Mouse (Mus musculus) heart, embryonic 14.5 days (tissue): ENCODE results near the gene Creb3l1. TPM values are rescaled to one million over a fixed set of nuclear protein-coding genes. Genes with fewer than 3 reads are reported as not detected.
A peak's percentile ranks its signal among the peaks of the same experiment; 100 is the strongest.

Experiments used
- ATAC-seq: fragments of 200-750 bp; cut with Nextera tagmentation; 2 replicates; pipeline ENCODE4 v1.8.0; 2017; ENCODE audit warnings: low read depth, moderate TSS enrichment; ENCODE audit not compliant: insufficient number of reproducible peaks, insufficient read depth, low FRiP score
- H3K27ac ChIP-seq, 2 experiments: fragments of 200-500 bp in 1 of 2; fragments of 300-500 bp in 1 of 2; sonication (generic) in 1 of 2; replicated peaks in 1 of 2; 2 replicates each; pipeline ENCODE4 v1.5.1; 2012 to 2014; ENCODE audit warnings: low read depth in 2 of 2, low read length in 2 of 2, control low read depth in 1 of 2, mild to moderate bottlenecking in 1 of 2, mixed read lengths in 1 of 2; ENCODE audit not compliant: control insufficient read depth in 1 of 2, insufficient read depth in 1 of 2
- H3K27me3 ChIP-seq: fragments of 300-500 bp; sonication (generic); 2 replicates; pipeline ENCODE4 v1.6.1; 2014; ENCODE audit warnings: mild to moderate bottlenecking, low read length, control low read depth; ENCODE audit not compliant: control insufficient read depth, insufficient read depth
- H3K36me3 ChIP-seq: fragments of 300-500 bp; sonication (generic); 2 replicates; pipeline ENCODE4 v1.6.1; 2014; ENCODE audit warnings: mild to moderate bottlenecking, control low read depth, low read length, mixed read lengths; ENCODE audit not compliant: control insufficient read depth, insufficient read depth
- H3K4me1 ChIP-seq, 2 experiments: fragments of 200-500 bp in 1 of 2; fragments of 300-500 bp in 1 of 2; sonication (generic) in 1 of 2; 2 replicates each; pipeline ENCODE4 v1.6.1; 2012 to 2014; ENCODE audit warnings: low read length in 2 of 2, control low read depth in 1 of 2, mixed read lengths in 1 of 2; ENCODE audit not compliant: control insufficient read depth in 2 of 2, insufficient read depth in 2 of 2
- H3K4me2 ChIP-seq: fragments of 300-500 bp; sonication (generic); 2 replicates; pipeline ENCODE4 v1.6.1; 2014; ENCODE audit warnings: mild to moderate bottlenecking, low read length
- H3K4me3 ChIP-seq, 2 experiments: fragments of 200-500 bp in 1 of 2; fragments of 300-500 bp in 1 of 2; sonication (generic) in 1 of 2; 2 replicates each; pipeline ENCODE4 v1.5.1; 2012 to 2014; ENCODE audit warnings: low read length in 2 of 2, mild to moderate bottlenecking in 2 of 2, control low read depth in 1 of 2, low read depth in 1 of 2, moderate library complexity in 1 of 2; ENCODE audit not compliant: control insufficient read depth in 1 of 2, insufficient read depth in 1 of 2
- H3K9ac ChIP-seq: fragments of 300-500 bp; sonication (generic); 2 replicates; pipeline ENCODE4 v1.6.1; 2014; ENCODE audit warnings: mild to moderate bottlenecking, low read length
- H3K9me3 ChIP-seq: fragments of 300-500 bp; sonication (generic); 2 replicates; pipeline ENCODE4 v1.6.1; 2016; ENCODE audit warnings: low read length, control low read depth; ENCODE audit not compliant: control insufficient read depth
- WGBS: fragments of 180-500 bp; shearing (Covaris S2); extraction: QIAGEN DNeasy Blood & Tissue Kit; methylation state at CpG from one replicate; pipeline ENCODE4 v1.1.7; 2014; 5-methylcytosine and 5-hydroxymethylcytosine counted together
- polyA plus RNA-seq: library from polyadenylated mRNA; unstranded; fragments of >200 nt; fragmentation: Nextera tagmentation; extraction: Ambion mirVana; gene quantifications from 2 replicates; pipeline ENCODE4 v1.2.1, GENCODE M21; 2014

Creb3l1 gene
- polyA plus RNA-seq, 1 experiment from 2014 or later: 10.2 TPM

DNA sequence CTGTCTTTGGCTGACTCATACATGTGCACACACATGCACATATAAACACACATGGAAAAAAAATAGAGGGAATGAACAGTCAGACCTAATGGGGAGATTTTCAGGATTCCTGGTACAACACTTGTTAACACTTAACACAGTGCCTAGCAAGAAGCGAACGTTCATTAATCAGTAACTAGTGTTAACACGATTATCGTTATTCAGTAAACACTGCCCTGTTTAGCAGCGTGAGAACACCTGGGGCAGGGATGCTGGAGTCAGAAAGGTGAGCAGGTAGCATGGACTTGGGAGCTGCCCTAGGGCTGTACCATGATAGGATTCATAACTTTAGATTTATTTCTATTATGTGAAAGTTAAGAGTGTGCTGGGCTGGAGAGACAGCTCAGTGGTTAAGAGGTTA lies 28.3 kb downstream of the Creb3l1 start:
- no peak for ATAC-seq
- no peaks in the 10 kb centered on the region for H3K27me3 ChIP-seq
- H3K4me2 ChIP-seq: no peak overlapping the region
- WGBS: 88% methylated on average over 5 of the region's 5 CpGs
- no peak overlapping the region for H3K9ac ChIP-seq
- H3K4me3 ChIP-seq: no peak overlapping the region
- 0 out of 4 replicates have a peak, but pooled peaks cover 0 to 2% of the 10 kb centered on the region in 2 experiments for H3K4me1 ChIP-seq
- no peaks in the 10 kb centered on the region; the same call in 1 of the 2 replicates for H3K36me3 ChIP-seq
- H3K9me3 ChIP-seq: no peaks in the 10 kb centered on the region
- H3K27ac ChIP-seq: no peak overlapping the region

DNA sequence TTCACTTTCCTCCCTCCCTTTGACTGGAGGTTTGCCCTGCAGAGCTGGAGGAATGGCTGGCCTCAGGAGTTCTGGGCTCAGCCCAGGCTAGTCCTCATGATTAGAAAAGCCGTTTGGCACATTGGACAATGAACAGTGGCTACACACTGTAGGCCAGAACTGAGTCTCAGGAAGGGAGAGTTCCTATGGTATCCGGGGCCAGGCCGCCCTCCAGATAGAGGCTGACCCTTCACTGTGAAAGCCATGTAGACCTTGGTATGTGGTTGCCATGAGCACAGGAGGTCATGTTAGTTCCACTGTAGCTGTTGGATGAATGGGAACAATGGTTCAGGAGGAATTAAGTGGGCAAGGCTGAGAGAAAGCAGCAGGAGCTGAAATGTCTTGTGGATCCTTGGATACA lies 30.9 kb downstream of the Creb3l1 start:
- Histone ChIP-seq H3K27ac (no peak overlapping the region), H3K36me3 (peaks cover 12% of the 10 kb centered on the region; the same call in 1 of the 2 replicates), H3K27me3 (no peaks in the 10 kb centered on the region), H3K9me3 (0 out of 2 replicates have a peak, but pooled peaks cover 2% of the 10 kb centered on the region), H3K9ac (no peak overlapping the region), H3K4me1 (0 out of 4 replicates have a peak, but pooled peaks cover 0 to 2% of the 10 kb centered on the region in 2 experiments), H3K4me2 (no peak overlapping the region), H3K4me3 (no peak overlapping the region)
- no peak for ATAC-seq
- 70% methylated on average over 3 of the region's 3 CpGs for WGBS

DNA sequence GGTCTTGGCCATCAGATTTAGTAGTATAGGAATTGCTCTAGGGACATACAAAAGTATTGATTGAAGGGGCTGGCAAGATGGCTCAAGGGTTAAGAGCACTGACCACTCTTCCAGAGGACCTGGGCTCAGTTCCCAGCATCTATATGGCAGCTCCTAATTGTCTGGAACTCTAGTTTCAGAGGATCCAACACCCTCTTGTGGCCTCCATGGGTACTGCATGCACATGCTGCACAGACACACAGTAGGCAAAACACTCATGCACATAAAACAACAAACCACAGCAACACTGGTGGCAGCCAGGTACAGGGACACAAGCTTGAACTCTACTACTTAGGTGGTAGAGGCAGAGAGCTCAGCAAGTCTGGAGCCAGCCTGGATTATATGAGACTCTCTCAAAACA lies 34.6 kb downstream of the Creb3l1 start:
- H3K9me3 ChIP-seq: 0 out of 2 replicates have a peak, but pooled peaks cover 2% of the 10 kb centered on the region
- no peak overlapping the region for H3K4me3 ChIP-seq
- no peak overlapping the region for H3K27ac ChIP-seq
- H3K4me1 ChIP-seq: peaks cover 5 to 6% of the 10 kb centered on the region in 2 experiments
- no peaks in the 10 kb centered on the region for H3K27me3 ChIP-seq
- H3K9ac ChIP-seq: no peak overlapping the region
- no peak for ATAC-seq
- H3K36me3 ChIP-seq: peaks cover 12% of the 10 kb centered on the region; the same call in 1 of the 2 replicates
- no peak overlapping the region for H3K4me2 ChIP-seq

DNA sequence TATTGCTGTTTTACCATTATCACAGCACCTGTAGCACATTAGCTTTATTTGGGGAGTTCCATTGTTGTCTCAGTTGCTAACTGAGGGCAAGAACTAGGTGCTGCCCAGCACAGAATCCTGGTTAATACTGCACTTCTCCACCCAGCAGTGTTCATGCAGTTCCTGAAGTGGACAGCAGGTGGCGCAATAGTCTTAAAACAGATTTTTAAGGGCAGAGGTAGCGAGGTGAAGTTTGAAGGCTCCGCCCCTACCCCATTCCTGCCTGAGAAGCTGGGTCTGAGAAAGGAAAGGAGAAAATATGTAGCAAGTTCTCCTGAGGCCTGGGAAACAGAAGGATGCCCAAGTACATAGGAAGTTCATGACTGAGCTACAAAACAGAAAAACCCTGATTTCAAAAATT lies 36.8 kb downstream of the Creb3l1 start:
- 0 out of 2 replicates have a peak, but pooled peaks cover 2% of the 10 kb centered on the region for H3K9me3 ChIP-seq
- H3K4me1 ChIP-seq: peaks cover 9 to 15% of the 10 kb centered on the region in 2 experiments
- H3K27ac ChIP-seq: no peak overlapping the region
- peaks cover 12% of the 10 kb centered on the region; the same call in 1 of the 2 replicates for H3K36me3 ChIP-seq
- ATAC-seq: no peak
- H3K4me3 ChIP-seq: no peak overlapping the region
- H3K27me3 ChIP-seq: no peaks in the 10 kb centered on the region
- no peak overlapping the region for H3K9ac ChIP-seq
- 5% methylated on average over 3 of the region's 3 CpGs for WGBS
- H3K4me2 ChIP-seq: no peak overlapping the region

DNA sequence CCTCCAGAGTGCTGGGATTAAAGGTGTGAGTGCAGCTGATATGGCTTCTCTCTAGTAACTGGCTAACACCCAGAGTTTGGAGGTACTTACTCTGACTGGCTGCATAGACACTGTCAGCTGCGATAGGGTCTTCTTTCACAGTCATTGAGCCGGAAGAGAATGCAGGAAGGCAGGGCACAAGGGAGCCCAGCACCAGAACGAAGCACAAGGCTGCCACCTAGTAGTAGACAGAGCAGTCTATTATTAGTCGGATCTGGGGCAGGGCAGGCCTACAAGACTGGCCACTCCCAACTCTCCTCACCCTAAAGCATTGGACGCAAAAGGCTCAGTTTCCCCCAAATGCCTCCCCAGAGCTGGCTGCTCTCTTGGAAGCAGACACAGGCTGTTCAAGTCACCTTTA lies 38.2 kb downstream of the Creb3l1 start:
- Histone ChIP-seq H3K9ac (no peak overlapping the region), H3K36me3 (peaks cover 12% of the 10 kb centered on the region; the same call in 1 of the 2 replicates), H3K4me2 (no peak overlapping the region), H3K9me3 (0 out of 2 replicates have a peak, but pooled peaks cover 2% of the 10 kb centered on the region), H3K27ac (no peak overlapping the region), H3K4me3 (no peak overlapping the region), H3K27me3 (no peaks in the 10 kb centered on the region), H3K4me1 (peaks cover 9 to 15% of the 10 kb centered on the region in 2 experiments)
- ATAC-seq: no peak
- WGBS: 14% methylated on average over 5 of the region's 5 CpGs

DNA sequence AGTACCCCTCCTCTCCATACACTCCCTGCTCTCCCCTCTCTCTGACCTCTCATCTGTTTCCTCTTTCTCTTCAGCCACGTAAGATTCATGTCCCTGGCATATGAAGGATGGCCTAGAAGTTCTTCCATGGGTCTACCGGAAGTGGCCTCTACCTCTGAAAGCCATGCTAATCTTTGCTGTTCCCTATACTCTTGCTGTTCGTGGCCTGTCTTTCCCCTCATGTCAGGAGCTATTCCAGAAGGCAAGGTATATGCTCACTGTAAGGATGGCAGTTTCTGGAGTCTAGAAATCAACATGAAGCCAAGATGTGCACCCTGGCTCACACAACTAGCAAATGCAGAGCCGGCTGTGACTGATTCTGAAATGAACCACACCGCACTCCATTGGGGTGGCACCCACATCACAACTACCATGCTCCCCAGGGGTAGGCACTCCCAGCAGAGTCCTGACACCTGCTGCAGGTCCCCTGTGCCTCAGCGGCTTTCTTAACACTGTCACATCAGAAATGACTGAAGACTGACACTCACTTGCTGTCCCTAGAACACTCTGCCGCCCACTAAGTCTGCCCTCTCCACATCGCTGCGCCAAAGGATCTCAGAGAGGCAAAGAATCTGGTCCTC lies 39.3 kb downstream of the Creb3l1 start:
- Histone ChIP-seq H3K27me3 (no peaks in the 10 kb centered on the region), H3K4me1 (peaks cover 9 to 20% of the 10 kb centered on the region in 2 experiments), H3K4me3 (no peak overlapping the region), H3K36me3 (0 out of 2 replicates have a peak, but pooled peaks cover 6% of the 10 kb centered on the region), H3K27ac (peak overlapping the region; percentile 70 to 75), H3K9ac (no peak overlapping the region), H3K4me2 (peak overlapping the region; percentile 62), H3K9me3 (0 out of 2 replicates have a peak, but pooled peaks cover 2% of the 10 kb centered on the region)
- ATAC-seq: no peak
- WGBS: 45% methylated on average over 9 of the region's 9 CpGs

DNA sequence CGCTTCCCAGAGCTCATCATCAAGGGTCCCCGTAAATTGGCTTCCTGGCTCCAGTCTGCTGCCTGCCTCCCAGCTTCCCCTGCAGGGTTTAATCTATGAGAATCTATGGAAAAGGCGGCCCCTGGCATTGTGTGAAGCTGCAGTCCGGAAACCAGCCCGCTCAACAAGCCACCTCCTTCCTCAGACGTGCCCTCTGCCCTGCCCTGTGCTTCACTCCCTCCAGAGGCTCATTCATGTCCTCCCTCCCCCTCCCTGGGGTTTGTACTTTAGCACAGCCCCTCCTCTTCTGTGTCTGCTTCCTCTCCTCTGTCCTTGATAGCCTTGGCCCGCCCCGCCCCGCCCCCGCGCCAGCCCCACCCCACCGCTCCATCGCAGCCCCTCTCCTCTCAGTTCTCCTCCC lies 39.9 kb downstream of the Creb3l1 start:
- no peaks in the 10 kb centered on the region for H3K9me3 ChIP-seq
- peak; percentile 87 for ATAC-seq
- peak overlapping the region; percentile 53 to 70 for H3K27ac ChIP-seq
- peak overlapping the region; percentile 67 for H3K9ac ChIP-seq
- WGBS: 3% methylated on average over 10 of the region's 13 CpGs
- H3K4me2 ChIP-seq: peak overlapping the region; percentile 62
- H3K4me3 ChIP-seq: peak overlapping the region; percentile 6; a peak in 1 of 4 replicates
- H3K4me1 ChIP-seq: peaks cover 9 to 21% of the 10 kb centered on the region in 2 experiments
- no peaks in the 10 kb centered on the region for H3K27me3 ChIP-seq
- H3K36me3 ChIP-seq: 0 out of 2 replicates have a peak, but pooled peaks cover 1% of the 10 kb centered on the region
